Mouse (Mus musculus) C2C12 (cell line): ENCODE measurements around the gene Pcsk7.

Experiments
- CTCF ChIP-seq: IDR thresholded peaks from one replicate; pipeline ENCODE4 v1.5.1; 2011; ENCODE audit not compliant: control insufficient read depth, insufficient read depth, insufficient read length
- USF1 ChIP-seq: IDR thresholded peaks from one replicate; pipeline ENCODE4 v1.6.1; 2011; ENCODE audit warnings: low read depth, mild to moderate bottlenecking, control low read depth, moderate library complexity

DNA sequence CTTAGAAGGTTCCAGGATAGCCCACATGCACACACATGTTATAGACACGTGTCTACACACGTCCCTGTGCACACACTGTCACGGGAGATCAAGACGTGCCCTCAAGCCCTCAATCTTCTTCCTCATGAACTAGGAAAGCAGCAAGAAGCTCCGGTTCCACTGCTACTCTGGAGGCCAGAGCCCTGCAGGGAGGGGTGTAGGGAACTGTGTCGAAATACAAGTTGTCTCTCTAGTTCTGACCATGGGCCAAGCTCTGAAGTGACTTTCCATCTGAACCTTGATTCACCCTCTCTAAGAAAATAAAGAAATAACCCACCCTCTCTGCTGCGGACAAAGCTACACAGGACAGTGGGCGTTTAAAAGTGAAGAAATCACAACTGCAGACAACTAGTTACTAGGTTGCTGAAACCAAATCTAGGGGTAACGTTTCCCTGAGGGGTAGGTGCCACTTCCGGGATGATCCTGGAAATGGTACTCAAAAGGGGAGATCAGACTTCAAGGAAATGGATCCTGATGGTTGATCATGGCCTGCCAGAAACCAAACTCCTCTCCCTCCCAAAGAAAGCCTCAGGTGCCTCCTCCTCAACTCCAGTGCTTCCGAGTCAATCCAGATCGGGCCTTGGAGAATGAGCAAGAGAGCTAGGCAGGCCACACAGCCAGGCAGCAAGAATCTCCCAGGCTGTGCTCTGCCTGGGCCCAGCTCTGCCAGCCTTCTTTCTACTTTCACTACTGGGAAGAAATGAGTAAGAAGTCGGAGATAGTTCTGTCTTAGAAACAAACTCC lies 47.4 kb downstream of the Pcsk7 start:
- no peak for TF ChIP-seq CTCF
- TF ChIP-seq USF1 = no peak
